Mouse (Mus musculus): ENCODE measurements around the gene Gpr62.
"Not testable (repeated sequence)": the region's sequence is repeated elsewhere in the genome, so short reads cannot be mapped to it uniquely, and the experiment has no call there.

The Gpr62 gene

GRCm38 (mm10) chr9:106465571-106466200 is at the start of gene Gpr62:
Gpr62 (minus strand) TSS chr9:106465938.
- DNase-seq (ENCODE audit: low spot score in 2 of 2) = no peak

DNA sequence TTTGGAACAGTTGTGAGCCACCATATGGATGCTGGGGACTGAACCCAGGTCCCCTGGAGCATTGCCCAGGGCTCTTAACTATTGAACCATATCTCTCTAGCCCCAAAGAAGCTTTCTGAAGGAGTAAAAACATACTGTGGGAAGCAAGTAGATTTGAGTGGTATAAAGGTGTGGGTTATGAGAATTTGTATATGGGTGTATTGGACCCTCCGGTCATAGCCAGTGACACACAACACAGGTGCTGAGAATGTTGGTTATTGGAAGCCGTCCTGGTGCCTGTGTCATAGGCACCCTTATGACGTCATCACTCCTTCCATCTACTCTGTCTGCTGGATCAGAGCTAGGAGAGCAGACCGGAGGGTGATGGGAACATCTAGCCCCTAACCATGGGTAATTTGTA is 48.5 kb upstream of the Gpr62 start, which contains the start of gene Iqcf5:
TSS of gene Iqcf5 (plus strand) at position 301 of the 400 bp plus-strand sequence.
- DNase-seq (ENCODE audit: low spot score in 2 of 2) = no peak

- no peak for DNase-seq (ENCODE audit: low spot score in 2 of 2)
These were observed 47.8 kb upstream of the Gpr62 start for GRCm38 (mm10) chr9:106513566-106513965.

DNA sequence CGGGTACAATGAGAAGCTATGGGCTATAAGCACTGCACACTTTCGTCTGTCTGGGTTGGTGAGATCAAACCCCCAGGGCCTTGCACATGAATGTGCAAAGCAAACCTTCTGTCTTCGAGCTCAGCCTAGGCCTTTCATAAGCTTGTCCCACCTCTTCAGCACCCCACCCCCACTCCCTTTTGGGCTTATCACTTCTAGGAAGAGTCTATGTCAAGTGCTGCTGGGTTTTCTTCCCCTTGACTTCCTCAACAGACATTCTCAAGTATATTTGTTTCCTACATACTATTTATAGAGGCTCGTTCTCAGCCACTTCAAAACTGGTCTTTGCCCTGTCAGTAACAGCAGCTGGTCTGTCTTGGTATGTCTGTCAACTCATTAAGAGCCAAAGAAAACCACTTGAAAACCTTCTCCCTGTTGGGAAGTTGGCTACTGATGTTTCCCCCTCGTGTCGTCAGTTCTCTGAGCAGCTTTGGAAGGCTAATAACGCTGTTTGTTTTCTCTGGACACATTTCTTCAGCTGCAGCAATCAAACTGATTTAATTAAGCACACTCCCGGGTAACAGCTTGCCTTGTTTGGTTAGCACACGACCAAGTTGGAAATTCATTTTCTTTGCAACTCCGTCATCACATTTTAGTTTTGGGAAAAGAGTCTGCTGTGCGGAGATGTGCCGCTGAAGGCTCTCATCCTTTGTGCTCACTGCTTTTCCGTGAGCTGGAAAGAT is 47.2 kb upstream of the Gpr62 start:
- no peak for DNase-seq (ENCODE audit: low spot score in 2 of 2)

DNA sequence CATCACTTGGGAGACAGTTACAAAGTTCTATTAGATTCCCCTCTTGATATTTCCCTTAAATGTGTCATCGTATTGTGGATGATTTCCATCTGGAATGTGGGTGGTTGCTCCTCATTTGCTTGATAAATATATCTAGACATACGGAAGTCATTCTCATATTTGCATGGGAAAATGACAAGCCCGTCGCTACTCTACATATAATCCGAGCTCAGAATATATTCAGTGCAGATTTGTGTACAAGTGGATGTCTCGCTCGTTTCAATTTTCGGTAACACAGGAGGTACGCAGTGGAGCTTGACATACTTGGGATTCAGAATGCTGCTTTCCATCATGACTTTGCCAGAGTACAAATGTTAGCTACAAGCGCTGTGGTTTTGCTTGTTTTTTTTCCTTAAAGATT is 43.6 kb upstream of the Gpr62 start:
- no peak for DNase-seq (ENCODE audit: low spot score in 2 of 2)

DNA sequence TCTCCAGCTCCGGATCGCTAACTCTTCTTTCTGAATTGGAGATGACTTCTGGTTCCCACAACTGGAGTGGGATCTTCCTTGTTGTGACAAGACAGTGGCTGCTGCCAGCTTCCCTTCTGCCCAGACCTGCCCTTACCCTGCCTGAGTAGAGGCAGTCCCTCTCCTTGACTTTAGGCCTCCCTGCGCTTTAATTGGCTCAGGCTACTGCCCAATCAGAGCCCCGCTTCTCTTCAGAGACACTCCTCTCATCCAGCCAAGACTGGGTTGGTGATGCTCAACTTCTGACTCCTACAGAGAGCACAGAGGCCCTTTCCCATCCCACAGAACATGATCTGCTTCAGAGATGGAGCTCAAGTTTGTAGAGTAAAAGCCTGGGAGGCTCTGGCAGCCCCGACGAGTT is 38.5 kb upstream of the Gpr62 start:
- DNase-seq (ENCODE audit: low spot score in 2 of 2) = no peak

DNA sequence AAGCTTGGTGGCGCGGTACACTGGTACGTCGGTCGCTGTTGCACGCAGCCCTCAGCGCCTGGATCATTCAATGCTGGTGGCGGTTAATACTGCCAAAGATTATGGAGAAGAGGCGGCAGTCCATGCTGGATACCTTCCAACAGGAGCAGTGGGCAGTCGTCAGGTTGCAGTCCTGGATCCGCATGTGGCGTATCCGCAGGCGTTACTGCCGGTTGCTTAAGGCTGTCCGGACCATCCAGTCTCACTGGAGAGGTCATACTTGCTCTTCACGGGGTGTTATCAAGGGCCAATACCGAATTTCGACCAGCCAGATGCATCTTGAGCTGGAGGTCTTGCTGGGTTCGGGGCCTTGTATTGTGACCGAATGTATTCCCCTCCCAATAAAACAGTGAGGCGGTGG is 36.1 kb upstream of the Gpr62 start:
- DNase-seq (ENCODE audit: low spot score in 2 of 2) = no peak

- no peak for DNase-seq (ENCODE audit: low spot score in 2 of 2)
These were observed 33.9 kb upstream of the Gpr62 start, which contains the start of gene Iqcf1 for GRCm38 (mm10) chr9:106499667-106500066. Iqcf1 (plus strand) TSS chr9:106499967.

GRCm38 (mm10) chr9:106487602-106488001 is 21.9 kb upstream of the Gpr62 start:
- DNase-seq (ENCODE audit: low spot score in 2 of 2) = not testable (repeated sequence)

DNA sequence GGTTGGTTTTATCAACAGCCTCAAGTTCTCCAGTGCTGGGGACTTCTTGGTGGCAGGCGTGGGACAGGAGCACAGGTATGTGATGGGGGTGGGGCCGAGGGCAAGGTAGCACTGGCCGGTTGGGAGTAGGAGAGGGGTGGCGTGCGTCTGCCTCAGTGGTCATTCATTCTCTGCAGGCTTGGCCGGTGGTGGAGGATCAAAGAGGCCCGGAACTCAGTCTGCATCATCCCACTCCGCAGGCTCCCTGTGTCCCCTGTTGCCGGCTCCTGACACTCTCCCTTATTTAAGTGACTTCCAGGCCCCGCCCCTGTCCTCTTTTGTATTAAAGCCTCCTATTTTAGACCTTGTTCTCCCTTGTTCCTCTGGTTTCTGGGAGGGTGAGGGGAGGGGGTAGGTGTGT is 19.3 kb upstream of the Gpr62 start:
- no peak for DNase-seq (ENCODE audit: low spot score in 2 of 2)

GRCm38 (mm10) chr9:106483606-106484005 is 17.9 kb upstream of the Gpr62 start:
- no peak for DNase-seq (ENCODE audit: low spot score in 2 of 2)

- no peak for DNase-seq (ENCODE audit: low spot score in 2 of 2)
These were observed 17.4 kb upstream of the Gpr62 start for GRCm38 (mm10) chr9:106483136-106483535.

- DNase-seq (ENCODE audit: low spot score in 2 of 2) = no peak
These were observed 16.9 kb upstream of the Gpr62 start for GRCm38 (mm10) chr9:106482578-106483115.

GRCm38 (mm10) chr9:106481676-106482075 is 15.9 kb upstream of the Gpr62 start:
- no peak for DNase-seq (ENCODE audit: low spot score in 2 of 2)

GRCm38 (mm10) chr9:106481075-106481474 is 15.3 kb upstream of the Gpr62 start:
- DNase-seq (ENCODE audit: low spot score in 2 of 2) = no peak

DNA sequence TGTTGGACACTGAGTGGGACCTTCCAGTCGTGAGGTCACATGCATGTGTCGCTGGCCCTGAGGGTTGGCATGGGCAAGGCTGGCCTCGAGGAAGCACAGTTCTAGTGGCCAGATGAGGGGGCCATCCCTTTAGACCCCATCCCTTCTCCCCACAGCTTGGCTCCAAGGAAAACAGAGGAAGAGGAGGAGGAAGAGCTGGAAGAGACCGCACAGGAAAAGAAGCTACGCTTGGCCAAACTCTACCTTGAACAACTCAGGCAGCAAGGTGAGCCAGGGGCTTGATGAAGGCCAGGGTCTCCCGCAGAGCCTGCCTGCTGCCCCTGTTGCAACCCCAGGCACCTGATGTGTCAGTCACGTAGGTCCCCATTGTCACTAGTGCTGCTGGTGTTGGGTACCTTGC is 14.8 kb upstream of the Gpr62 start:
- DNase-seq (ENCODE audit: low spot score in 2 of 2) = no peak

GRCm38 (mm10) chr9:106478101-106478500 is 12.4 kb upstream of the Gpr62 start:
- no peak for DNase-seq (ENCODE audit: low spot score in 2 of 2)

DNA sequence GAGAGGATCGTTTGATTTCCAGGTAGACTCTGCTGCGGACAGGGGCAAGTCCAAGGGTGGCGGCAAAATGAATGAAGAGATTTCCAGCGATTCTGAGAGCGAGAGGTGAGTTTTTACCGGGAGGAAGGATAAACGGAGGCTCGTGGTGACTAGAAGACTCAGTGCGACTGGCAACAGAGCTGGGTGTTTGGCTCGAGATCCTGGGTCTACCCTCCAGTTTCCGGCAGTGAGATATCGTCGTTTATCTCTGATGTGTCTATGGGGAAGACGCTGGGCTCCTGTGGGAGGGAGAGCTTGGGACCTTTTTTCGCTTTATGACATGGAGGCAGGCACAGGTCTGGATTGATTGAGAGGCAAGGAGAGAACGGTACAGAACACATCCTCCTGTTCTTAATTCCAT is 11.9 kb upstream of the Gpr62 start:
- DNase-seq (ENCODE audit: low spot score in 2 of 2) = no peak

DNA sequence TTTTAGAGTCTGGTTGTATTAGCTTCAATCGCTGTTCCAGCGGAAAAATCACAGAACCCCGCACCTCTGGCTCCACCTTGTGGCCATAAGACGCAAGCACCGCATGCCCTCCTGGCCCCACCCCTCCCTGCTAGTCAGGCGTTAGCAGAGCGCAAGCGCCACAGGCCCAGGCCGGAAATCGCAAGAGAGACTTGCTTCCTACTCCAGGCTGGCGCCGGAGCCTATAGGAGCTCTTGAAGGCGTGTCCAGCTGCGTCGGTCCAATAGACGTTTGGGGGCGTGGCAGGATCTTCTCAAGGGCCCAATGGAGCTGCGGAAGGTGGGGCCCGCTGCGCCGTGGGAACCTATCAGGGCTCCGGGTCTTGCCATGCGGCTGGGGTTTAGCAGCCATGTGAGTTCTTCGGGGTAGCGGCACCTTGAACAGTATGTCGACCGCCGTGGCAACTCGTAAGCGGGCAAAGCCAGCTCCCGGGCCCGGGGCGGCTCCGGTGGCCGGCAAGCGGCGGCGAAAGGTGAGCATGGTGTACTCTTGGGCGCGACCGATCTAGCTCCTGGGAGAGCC is 11.3 kb upstream of the Gpr62 start, which contains the start of gene Parp3:
TSS of gene Parp3 (minus strand) at position 26 of the 561 bp plus-strand sequence.
- DNase-seq (ENCODE audit: low spot score in 2 of 2) = peak; percentile 94 to 99

DNA sequence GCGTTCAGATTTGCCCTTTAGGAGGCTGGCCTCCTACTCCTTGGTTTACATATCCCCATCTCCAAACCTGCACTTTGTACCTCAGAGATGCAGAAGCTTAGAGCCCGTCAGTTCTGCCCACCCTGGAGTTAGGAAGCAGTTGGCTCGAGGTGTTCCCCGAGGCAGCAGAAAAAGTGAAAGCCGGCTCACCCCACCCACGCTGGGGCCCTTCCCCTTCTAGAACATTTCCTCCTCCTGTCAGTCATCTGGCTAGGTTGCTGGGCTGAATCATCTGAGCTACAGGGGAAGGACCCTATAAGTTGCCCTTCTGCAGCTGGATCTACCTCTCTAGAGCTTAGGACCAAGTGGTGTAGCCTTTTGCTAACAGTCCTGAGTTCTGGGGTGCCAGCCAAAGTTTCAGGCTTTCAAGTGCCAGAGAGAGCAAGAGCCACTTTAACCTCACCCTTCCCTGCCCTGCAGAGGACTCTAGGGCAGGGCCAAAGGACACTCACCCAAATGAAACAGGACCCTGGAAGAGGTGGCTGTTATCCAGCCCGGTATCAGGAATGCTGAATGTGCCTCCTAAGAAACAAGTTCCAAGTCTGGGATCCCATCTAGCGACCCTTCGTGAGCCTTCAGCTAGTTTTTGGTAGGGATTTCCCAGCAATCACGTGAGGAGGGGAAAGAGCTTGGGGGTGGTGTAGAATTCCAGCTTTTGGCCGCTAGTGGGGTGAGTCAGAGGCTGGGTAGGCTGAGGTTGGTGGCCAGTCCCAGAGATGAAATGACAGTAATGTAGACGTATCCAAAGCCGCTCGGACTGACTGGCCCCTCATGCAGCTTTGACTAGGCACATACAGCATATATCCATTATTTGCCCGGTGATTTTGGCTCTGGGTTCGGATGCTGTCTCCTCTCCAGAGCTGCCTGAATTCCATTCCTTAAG is 10.5 kb upstream of the Gpr62 start:
- peak in 1 of 2 experiments; percentile 74 for DNase-seq (ENCODE audit: low spot score in 2 of 2)

GRCm38 (mm10) chr9:106475663-106476001 is 9.9 kb upstream of the Gpr62 start, which contains the start of gene Rrp9:
Rrp9 (plus strand) TSS chr9:106475963.
- DNase-seq (ENCODE audit: low spot score in 2 of 2) = no peak

DNA sequence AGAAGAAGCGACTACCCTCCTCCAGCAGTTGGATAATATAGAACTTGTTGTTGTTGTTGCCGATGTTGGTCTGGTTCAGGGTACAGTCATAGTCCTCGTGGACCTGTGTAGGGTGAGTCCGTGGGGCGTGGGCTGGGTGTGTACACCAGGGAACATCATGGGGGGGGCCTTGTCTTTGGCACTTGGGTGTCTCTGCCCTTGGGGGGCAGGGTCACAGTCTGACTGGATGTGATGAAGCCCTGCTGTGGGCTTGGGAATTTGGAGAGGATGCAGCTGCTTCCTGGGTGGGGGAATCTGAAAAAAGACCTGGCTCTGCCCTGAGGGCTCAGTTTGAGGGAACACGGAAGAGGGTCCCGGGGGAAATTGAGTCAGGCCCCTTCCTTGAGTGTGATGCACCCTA is 9.3 kb upstream of the Gpr62 start:
- no peak for DNase-seq (ENCODE audit: low spot score in 2 of 2)
